Mouse (Mus musculus) lung, postnatal 14 days (tissue): ENCODE results near the gene Spata16.
"Not testable (repeated sequence)": the region's sequence is repeated elsewhere in the genome, so short reads cannot be mapped to it uniquely, and the experiment has no call there.

Experiments
- DNase-seq: peaks from one replicate; pipeline ENCODE4 v3.0.0; 2021

Spata16 gene

DNA sequence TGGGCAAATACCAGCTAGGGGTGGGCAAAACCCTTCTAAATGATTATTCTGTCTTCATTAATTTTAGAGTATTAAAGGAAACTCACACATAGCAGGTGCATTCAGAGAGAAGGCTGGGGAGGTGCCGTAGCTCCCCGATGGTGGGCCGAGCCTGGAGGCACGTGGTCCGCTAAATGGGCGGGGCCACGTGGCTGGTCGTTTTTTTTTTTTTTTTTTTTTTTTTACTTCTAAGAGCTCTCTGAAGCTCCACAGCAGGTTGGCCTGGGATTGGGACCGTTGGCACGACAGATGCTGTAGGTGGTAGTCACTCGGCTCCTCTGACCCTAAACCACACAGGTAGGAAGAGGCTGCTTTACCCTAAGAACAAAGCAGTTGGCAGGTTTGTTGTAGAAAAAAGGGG is at the start of gene Spata16:
Gene Spata16 (plus strand): TSS at position 219 of the 400 bp plus-strand sequence.
- DNase-seq = no peak

DNA sequence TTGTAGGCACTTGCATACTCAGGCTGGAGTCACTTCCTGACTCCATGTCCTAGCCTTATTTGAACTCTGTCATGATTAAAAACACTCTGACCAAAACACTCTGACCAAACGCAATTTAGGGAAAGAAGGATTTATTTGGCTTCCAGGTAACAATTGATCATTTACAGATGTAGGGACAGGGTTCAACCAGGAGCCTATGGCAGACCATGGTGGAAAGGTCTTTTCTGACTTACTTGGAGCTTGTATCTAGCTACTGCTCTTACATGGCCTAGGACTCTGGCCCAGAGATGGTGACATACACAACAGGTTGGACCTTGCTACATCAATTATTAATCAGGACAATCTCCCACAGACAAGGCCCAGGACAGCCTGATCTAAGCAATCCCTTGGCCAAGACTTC is 32.6 kb upstream of the Spata16 start:
- no peak for DNase-seq

- no peak for DNase-seq
Measured at GRCm38 (mm10) chr3:26608531-26608930, 28.9 kb upstream of the Spata16 start.

DNA sequence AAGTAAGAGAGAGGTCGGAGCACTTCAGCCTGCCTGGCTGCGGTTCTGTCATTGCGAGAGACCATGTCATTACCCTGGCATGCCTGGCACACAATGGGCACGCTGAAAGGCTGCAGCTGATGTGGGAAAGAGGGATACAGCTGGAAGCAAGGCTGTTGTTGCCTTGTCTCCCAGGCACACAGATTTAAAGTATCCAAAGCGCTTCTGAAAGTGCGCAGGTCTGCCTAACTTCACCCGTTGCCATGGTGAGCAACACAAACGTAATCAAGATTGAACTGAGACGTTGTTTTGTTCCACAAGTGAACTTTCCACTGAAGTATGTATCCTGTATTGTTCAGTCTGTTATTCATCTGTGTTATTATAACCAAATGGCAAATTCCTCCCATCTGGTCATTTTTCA is 1.8 kb downstream of the Spata16 start:
- DNase-seq = no peak

DNA sequence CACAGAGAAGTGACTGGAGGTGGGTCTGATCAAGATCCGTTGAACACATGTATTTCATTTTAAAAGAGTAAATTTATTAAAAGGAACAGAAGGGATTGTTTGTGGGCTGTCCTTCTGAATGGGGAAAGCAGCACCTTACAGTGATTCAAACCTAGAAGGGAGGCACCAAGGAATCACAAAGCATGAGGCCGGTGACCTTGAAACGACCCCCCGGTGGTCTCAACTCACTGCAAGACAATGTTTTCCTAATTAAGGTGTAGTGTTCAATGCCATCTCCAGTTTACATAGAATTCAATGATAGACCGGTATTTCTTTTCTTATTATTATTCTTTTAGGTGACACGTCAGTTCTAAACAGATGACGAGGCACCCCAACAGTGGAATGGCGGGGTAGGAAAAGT is 2.4 kb downstream of the Spata16 start:
- no peak for DNase-seq

- DNase-seq = no peak
Measured at GRCm38 (mm10) chr3:26640321-26641075, 3.1 kb downstream of the Spata16 start.

DNA sequence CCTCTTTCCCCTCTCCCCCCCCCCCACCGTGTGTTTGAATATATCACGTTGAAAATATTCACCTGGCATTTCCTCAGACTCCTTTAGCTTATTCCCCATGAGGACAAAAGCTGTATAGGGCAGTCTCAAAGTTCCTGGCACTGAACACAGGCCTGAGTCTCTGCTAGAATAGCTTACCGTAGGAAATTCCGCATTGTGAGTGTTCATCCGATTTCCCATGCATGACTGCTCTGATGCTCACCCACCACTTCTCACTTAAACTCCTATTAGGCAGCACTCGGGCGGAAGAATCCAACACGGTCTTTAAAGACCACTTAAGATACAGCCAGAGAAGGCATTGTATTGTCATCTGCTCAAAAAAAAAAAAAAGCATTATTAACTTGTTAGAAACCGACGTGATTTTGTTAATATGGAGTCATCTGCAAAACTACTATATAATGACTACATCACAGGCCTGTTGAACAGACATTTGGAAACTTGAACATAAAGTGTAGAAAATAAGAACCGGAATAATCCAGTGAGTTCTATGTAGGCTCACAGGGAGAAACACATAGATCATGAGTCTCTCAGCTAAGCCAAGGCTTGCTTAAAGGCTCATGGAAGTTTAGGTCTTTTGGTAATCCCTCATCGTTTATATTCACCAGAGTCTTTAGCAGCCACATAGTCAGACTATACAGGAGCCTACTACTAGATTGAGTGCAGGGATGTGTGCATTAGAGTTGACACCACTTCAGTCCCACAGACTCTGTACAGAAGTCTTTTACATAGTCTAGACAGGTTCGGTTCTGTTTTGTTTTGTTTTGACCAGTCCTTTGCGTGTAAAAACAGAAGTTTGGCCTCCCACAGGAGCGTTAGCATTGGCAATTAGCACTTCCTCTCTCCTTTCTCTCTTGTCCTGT is 4.2 kb downstream of the Spata16 start:
- no peak for DNase-seq

GRCm38 (mm10) chr3:26644136-26644535 is 6.7 kb downstream of the Spata16 start:
- DNase-seq = no peak

DNA sequence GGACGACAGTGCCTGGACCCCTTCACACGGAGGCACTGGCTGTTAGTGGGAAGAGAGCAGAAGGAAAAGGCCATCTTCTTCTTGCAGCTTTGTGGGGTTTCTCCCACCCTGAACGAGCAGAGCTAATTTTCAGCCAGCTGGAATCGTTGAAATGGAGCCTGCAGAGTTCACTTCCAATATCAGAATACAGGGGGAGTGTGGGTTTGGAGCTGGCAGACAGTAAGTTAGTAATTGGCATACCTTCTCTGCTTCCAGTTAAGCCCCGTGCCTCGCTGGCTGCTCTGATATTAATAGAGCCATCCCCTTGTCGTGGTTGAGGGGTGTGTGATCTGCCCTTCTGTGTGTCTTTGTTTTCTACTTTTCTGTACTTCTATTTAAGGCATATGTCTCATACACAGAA is 9.4 kb downstream of the Spata16 start:
- DNase-seq = no peak

DNA sequence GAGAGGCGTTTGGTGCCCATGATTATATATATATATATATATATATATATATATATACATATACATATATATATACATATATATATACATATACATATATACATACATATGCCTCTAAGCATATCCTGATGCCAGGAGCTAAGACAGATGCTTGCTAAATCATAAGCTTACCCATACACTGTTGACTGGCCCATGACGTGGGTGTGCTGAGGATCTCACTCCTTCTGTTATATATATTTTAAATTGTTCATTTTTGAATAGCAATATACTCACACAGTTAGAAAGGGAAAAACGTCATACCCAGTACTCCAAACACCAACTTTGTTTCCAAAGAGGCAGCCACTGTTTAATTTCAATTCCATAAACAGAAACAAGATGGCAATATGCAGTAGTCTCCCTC is 48.4 kb downstream of the Spata16 start:
- no peak for DNase-seq

DNA sequence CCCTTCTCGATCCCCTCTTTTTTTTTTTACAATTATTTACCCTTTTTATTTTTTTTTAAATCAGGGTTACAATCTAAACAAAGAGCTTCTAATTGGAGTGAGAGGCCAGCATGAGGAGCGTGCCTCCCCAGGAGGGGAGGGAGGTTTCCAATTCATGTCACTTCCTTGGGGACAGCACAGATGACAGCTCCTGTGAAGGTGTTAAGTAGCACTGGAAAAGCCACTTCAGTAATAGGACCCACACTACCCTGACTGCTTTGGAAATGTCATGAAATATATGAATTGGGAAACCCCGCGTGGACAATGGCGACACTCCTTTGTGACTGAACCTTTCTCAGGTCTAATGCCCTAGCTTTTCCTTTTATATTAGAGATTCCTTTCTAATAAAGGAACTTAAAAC is 72.1 kb downstream of the Spata16 start:
- not testable (repeated sequence) for DNase-seq

DNA sequence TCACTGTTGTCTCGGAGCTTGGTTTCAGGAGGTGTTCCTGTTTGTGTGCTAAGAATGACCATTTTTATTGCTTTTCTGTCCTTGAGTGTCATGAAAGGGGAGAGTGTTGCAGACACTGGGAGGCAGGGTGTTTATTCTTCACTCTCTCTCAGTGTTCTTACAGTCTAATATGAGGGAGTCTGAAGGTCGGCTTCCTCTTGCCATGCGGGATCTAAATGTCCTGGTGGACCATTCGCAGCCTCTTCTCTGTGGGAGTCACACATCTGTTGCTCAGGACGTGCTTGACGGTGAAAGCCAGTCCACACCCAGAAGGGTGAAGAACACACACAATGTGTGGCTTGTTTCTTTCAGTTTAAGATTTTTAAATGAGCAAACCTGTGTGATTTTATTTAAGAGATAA is 90.1 kb downstream of the Spata16 start:
- no peak for DNase-seq

DNA sequence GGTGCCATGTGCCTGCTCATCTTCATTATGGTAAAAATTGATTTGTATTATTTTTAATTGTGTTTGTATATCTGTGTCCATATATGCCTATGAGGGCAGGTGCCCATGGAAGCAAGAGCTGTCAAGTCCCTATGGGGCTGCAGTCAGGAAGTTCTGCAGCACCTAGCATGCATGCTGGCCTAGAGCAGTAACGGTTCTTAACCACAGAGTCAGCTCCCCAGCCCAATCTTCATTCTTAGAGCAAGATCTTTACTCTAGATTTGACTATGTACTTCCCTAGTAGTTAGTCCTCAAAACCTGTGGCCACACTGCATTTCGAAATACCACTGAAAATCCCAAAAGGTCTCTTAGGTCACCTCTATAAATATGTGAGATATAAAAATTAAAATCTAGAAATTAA is 113.1 kb downstream of the Spata16 start:
- DNase-seq = no peak

DNA sequence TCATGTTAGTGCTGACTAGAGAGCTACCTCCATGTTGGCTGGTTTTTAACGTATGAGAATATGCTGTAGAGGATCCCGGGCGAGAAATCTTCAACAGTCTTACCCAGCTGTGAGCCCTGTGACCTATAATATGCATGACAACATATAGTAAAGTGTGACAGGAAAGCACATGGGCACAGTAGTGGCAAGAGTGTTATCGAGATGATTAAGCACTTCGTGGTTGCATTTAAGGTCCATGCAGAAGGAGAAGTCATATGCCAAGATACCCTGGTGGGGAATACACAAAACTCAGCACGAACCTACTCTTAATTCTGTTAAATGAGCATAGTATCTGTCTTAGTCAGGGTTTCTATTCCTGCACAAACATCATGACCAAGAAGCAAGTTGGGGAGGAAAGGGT is 115.0 kb downstream of the Spata16 start:
- no peak for DNase-seq

- no peak for DNase-seq
Measured at GRCm38 (mm10) chr3:26793334-26794101, 156.1 kb downstream of the Spata16 start.

DNA sequence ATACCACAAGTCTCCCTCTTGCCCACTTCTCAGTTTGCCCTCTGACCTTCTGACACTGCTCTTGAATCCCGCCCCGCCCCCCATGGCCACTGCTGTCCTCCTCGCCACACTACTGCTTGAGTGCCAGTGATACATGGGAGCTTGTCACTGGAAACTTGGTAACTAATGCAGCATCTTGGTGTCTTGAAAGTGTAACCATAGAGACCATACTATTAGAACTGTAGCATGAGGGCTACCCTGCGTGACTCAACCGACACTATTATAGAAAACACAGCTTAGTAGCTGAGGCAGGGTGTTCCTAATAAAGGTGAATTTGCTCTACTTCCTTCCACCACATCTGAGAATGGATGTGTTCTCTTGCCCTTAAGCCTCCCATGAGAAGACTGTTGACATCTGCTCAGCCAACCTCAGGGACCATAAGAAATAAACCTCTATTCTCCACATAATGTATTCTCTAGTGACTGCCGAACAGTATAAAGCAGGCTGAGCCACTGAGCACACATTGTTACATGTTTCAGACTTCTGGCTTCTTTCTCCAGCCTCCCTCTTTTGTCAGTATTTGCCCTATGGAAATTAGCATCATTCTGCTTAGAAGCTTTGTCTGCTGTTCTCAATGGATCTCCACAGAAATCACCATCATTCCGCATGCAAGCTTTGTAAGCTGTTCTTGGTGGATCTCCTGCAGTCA is 158.6 kb downstream of the Spata16 start:
- no peak for DNase-seq

DNA sequence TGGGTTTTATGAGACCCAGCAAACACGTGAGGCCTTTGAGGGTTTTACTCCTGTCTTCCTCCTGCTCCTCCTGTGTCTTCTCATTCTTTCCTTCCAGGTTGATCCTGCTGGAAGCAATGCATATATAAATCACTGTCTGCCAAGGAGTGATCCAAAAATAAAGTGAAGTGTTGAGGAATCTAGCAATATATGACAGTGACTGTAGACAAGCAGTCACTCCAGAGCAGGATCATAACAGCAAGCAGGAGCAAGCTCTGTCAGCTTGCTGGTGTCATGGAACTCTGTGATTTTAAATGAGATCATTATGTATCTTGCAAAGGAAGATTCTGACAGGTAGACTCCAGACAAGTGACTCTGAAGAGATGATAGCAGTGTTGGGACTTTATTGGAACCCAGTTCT is 159.5 kb downstream of the Spata16 start:
- no peak for DNase-seq

GRCm38 (mm10) chr3:26814307-26814706 is 176.9 kb downstream of the Spata16 start:
- DNase-seq = no peak

DNA sequence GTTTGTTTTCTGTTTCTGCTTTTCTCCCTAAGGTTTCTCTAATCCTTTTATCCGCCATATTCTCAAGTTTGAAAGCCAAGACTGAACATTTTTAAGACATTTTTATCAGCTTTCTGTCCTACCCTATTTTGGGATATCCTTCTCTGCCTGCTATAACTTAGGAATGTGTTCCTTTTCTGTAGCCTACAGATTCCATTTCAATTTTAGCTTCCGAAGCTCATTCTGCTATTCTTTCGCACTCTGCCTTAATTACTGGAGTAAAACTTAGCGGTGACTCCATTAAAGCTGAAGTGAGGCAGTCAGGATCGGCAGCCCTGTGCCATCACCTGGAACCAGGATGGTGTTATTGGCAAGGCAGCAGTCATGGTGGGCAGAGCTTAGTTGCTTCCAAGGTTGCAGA is 178.3 kb downstream of the Spata16 start:
- DNase-seq = no peak

DNA sequence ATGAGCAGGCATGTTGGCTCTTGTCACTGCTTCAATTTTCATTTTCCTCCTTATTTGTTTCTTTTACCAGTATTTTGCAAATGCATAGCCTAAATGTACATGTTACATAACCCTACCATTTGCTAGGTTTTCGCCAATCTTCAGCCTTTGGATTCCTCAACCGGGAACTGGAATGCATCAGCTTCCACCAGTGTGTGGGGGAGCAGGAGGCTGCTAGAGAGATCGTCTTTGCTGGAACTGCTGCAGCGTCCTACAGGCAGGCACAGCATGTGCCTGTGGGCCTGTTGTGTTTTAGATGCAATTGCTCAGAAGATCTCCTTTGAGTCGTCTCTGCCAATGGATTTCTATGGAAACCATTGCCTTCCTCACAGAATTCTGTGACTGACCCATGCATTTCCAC is 182.0 kb downstream of the Spata16 start:
- no peak for DNase-seq

DNA sequence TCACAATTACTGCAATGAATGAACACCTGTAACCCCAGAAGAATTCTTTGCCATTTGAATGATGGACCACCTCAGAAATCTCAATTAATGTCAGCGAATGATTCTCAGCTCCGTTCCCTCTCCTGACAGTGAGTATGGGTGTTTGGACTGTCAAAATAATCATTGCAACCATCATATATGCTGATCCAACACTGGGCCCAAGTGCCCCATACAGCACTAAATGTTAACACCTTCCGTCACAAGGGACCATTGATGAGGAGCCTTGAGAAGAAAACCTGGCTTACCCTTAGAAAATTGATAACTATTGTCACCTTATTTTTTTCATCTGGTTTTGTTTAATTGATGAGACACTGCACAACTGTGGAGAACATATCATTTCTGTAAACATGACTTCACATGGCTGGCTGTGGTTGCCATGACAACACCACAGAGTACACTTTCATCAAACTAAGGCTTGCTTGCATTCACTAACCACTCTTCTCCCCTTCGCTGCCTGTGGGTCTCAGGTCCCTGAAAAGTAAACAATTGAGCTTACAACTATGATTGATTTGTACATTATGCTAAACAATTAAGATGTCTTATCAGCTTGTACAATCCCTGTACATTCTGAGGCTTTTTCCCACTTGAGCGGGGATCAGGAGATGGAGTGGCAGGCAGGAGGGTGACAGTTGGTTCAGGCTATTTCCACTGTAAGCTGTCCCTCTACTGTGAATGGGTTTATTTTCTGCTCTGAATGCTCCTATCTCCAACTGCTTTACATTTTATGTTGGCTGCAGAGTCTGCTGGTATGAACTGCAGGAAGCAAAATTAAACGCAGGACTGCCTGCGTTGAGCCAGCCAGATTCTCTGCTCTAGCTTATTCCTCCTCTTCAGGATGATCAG is 189.8 kb downstream of the Spata16 start:
- no peak for DNase-seq

DNA sequence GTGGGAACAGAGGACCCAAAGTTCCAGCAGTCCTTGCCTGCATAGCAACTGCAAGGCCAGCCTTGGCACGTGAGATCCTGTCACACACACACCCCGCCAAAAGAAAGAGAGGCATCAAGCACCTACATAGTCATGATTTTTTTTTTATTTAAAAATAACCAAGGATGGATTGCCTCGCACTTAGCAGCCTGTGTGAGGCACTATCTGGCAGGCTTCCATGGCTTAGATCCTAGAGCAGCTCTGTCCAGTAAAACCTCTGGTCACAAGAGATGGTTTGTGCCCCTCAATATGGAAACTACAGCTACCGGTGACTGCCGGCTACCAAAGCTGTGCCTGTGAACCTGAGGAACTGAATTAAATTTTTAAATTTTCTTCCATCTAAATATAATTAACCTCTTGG is 195.5 kb downstream of the Spata16 start:
- no peak for DNase-seq
